ENCODE assay signal across 18 mouse cellular contexts in genomic region chr12:51881775-51882174, GRCm38 (mm10). TPM values are rescaled to one million over a fixed set of nuclear protein-coding genes. Genes with fewer than 3 reads are reported as not detected.
DNase-seq lines count a peak whose midpoint lies in the region; ATAC-seq and TF ChIP-seq lines count a peak whose summit lies in the region.
"Had no signal": no experiment of that assay in that cellular context is flagged by ENCODE, and none has a peak within 500 bp of the region (broad histone marks: within the 10 kb centered on the region; RNA-seq: fewer than 3 reads in every experiment).

No protein-coding gene starts in this region.

- H3K27ac ChIP-seq in forebrain, postnatal 0 days (ENCODE audit: low read depth, low read length): no peak overlapping the region
- no peak overlapping the region for H3K27ac ChIP-seq in forebrain, embryonic 13.5 days
- no peak overlapping the region for H3K27ac ChIP-seq in layer of hippocampus, adult 2 months
- no peak overlapping the region for H3K27ac ChIP-seq in liver, postnatal 0 days (ENCODE audit: low read depth)
- H3K27ac ChIP-seq: neural tube, embryonic 13.5 days had no signal

- ATAC-seq in forebrain, postnatal 0 days: no peak
- ATAC-seq in forebrain, embryonic 13.5 days: no peak
- no peak for ATAC-seq in Patski
- ATAC-seq in liver, postnatal 0 days: no peak
- ATAC-seq: forebrain, embryonic 14.5 days had no signal

- H3K9ac ChIP-seq in forebrain, postnatal 0 days: no peak overlapping the region
- no peak overlapping the region for H3K9ac ChIP-seq in forebrain, embryonic 13.5 days
- H3K9ac ChIP-seq in liver, postnatal 0 days (replicated peaks): no peak overlapping the region
- H3K9ac ChIP-seq: heart, embryonic 15.5 days; neural tube, embryonic 13.5 days had no signal

- CTCF ChIA-PET in Patski (lab: Charles Lee): interaction anchor here (1.1 to 1.2 kb wide), 3 partner anchors 17 to 55 kb away, joined by 3 to 5 read pairs (median 4); no protein-coding TSS in a partner anchor

- POLR2A ChIA-PET in Patski (lab: Charles Lee): interaction anchor here (0.6 kb wide), 1 partner anchor 63 kb away, joined by 3 read pairs; no protein-coding TSS in a partner anchor

- H3K4me1 ChIP-seq in forebrain, postnatal 0 days (ENCODE audit: insufficient read depth): no peaks in the 10 kb centered on the region
- H3K4me1 ChIP-seq in forebrain, embryonic 13.5 days: no peaks in the 10 kb centered on the region
- no peaks in the 10 kb centered on the region for H3K4me1 ChIP-seq in liver, postnatal 0 days (ENCODE audit: insufficient read depth)
- H3K4me1 ChIP-seq: neural tube, embryonic 13.5 days had no signal

- in situ Hi-C loops in Patski (cut with MboI; ENCODE audit: low pct_unique_long_range_greater_than_20kb): no loop called here

- no peak for TF ChIP-seq EP300 in liver, postnatal 0 days (IDR thresholded peaks at IDR 0.05; ENCODE audit: low read depth)

- H3K27me3 ChIP-seq in forebrain, postnatal 0 days (ENCODE audit: insufficient read depth, low read length): no peaks in the 10 kb centered on the region
- no peaks in the 10 kb centered on the region for H3K27me3 ChIP-seq in forebrain, embryonic 13.5 days
- H3K27me3 ChIP-seq in Patski: no peaks in the 10 kb centered on the region
- no peaks in the 10 kb centered on the region for H3K27me3 ChIP-seq in liver, postnatal 0 days (ENCODE audit: insufficient read depth, low read length)
- H3K27me3 ChIP-seq: heart, embryonic 15.5 days; neural tube, embryonic 13.5 days had no signal

- no peak for DNase-seq in forebrain, postnatal 0 days
- no peak for DNase-seq in layer of hippocampus, adult 2 months (ENCODE audit: low spot score in 2 of 2)
- no peak for DNase-seq in layer of hippocampus, adult 11-12 months (ENCODE audit: low spot score)
- DNase-seq in Patski (ENCODE audit: low read depth, low spot score): no peak
- DNase-seq in liver, postnatal 0 days: no peak
- no peak for DNase-seq in urinary bladder, adult 18-20 months (ENCODE audit: low spot score in 2 of 2)
- no peak for DNase-seq in B cell, adult 2 months
- DNase-seq: cerebellum, postnatal 14 days; heart, adult 11 months; kidney, adult 11 months; kidney, postnatal 36 days; lung, postnatal 14 days; right cerebral cortex, postnatal 14 days; thymus, postnatal 4 days had no signal

- H3K9me3 ChIP-seq in forebrain, postnatal 0 days (ENCODE audit: low read length): no peaks in the 10 kb centered on the region
- H3K9me3 ChIP-seq in forebrain, embryonic 13.5 days (replicated peaks): no peaks in the 10 kb centered on the region
- H3K9me3 ChIP-seq in liver, postnatal 0 days (ENCODE audit: low read length): no peaks in the 10 kb centered on the region
- H3K9me3 ChIP-seq: heart, embryonic 15.5 days; neural tube, embryonic 13.5 days had no signal

- WGBS in forebrain, postnatal 0 days: 87% methylated on average over 2 of the region's 2 CpGs
- 92% methylated on average over 2 of the region's 2 CpGs for WGBS in forebrain, embryonic 13.5 days
- WGBS in liver, postnatal 0 days (ENCODE audit: insufficient replicate concordance): 80% methylated on average over 2 of the region's 2 CpGs

- H3K36me3 ChIP-seq in forebrain, postnatal 0 days (ENCODE audit: insufficient read depth): no peaks in the 10 kb centered on the region
- peaks cover 52% of the 10 kb centered on the region for H3K36me3 ChIP-seq in forebrain, embryonic 13.5 days (ENCODE audit: poor library complexity, severe bottlenecking)
- H3K36me3 ChIP-seq in liver, postnatal 0 days (replicated peaks; ENCODE audit: insufficient read depth, low read length): peaks cover 39% of the 10 kb centered on the region

- no peak overlapping the region for H3K4me3 ChIP-seq in forebrain, postnatal 0 days (ENCODE audit: low read depth, low read length)
- H3K4me3 ChIP-seq in forebrain, embryonic 13.5 days: no peak overlapping the region
- H3K4me3 ChIP-seq in layer of hippocampus, adult 2 months: no peak overlapping the region
- no peak overlapping the region for H3K4me3 ChIP-seq in liver, postnatal 0 days (ENCODE audit: low read depth, low read length)
- H3K4me3 ChIP-seq: heart, embryonic 15.5 days; neural tube, embryonic 13.5 days had no signal

- TF ChIP-seq CTCF in forebrain, postnatal 0 days (IDR thresholded peaks at IDR 0.05; ENCODE audit: low read depth): peak; percentile 23; the same call in 1 of the 2 replicates
- peak; percentile 45 for TF ChIP-seq CTCF in layer of hippocampus, adult 2 months (conservative IDR thresholded peaks at IDR 0.05)
- peak; percentile 43 for TF ChIP-seq CTCF in Patski (IDR thresholded peaks at IDR 0.05)
- TF ChIP-seq CTCF in liver, postnatal 0 days (IDR thresholded peaks at IDR 0.05; ENCODE audit: low read depth): peak; percentile 50

- no peak overlapping the region for H3K4me2 ChIP-seq in forebrain, postnatal 0 days (ENCODE audit: low read depth)
- H3K4me2 ChIP-seq in forebrain, embryonic 13.5 days: no peak overlapping the region
- no peak overlapping the region for H3K4me2 ChIP-seq in liver, postnatal 0 days (ENCODE audit: low read depth, low read length)
- H3K4me2 ChIP-seq: heart, embryonic 15.5 days; neural tube, embryonic 13.5 days had no signal

RNA-seq across cellular contexts. Expression of gene Hectd1, which starts 52.4 kb away (rescaled TPM):
- total RNA-seq in forebrain, postnatal 0 days (2014; rRNA removed): 70.5 and 93.6 TPM in 2 replicates
- 18.2 and 27.6 TPM in 2 replicates for polyA plus RNA-seq in forebrain, postnatal 0 days (2015; fragmentation: Nextera tagmentation; extraction: Ambion mirVana)
- polyA plus RNA-seq in forebrain, embryonic 13.5 days (2015; fragmentation: Nextera tagmentation; extraction: Ambion mirVana): 38.6 and 39.1 TPM in 2 replicates
- 10 to 100 TPM; 84.2 to 84.3 TPM for total RNA-seq in layer of hippocampus, adult 2 months (2021)
- polyA plus RNA-seq in Patski (2021): 57.6 TPM
- polyA plus RNA-seq in liver, postnatal 0 days (2015; fragmentation: Nextera tagmentation; extraction: Ambion mirVana): 18.2 and 20.6 TPM in 2 replicates
